Mouse (Mus musculus) stomach, adult 2 months (tissue): ENCODE results near the gene Krt18. TPM values are rescaled to one million over a fixed set of nuclear protein-coding genes. Genes with fewer than 3 reads are reported as not detected.

Experiments used
- polyA plus RNA-seq: library from polyadenylated mRNA; depleted of rRNA; stranded (reverse); fragments of >200 nt; gene quantifications from 2 replicates; pipeline ENCODE4 v1.2.3, GENCODE M21; 2012; rRNA removed

The Krt18 gene
- 248 and 336 TPM in 2 replicates for polyA plus RNA-seq

GRCm38 (mm10) chr15:102028040-102028439, at the start of gene Krt18:
TSS of gene Krt18 (plus strand) at chr15:102028180.

GRCm38 (mm10) chr15:102004189-102004588, 23.8 kb upstream of the Krt18 start, which contains the start of gene Krt8:
TSS of gene Krt8 (minus strand) at chr15:102004482.

GRCm38 (mm10) chr15:102073559-102074069, 45.6 kb downstream of the Krt18 start, which contains the start of gene Eif4b:
TSS of gene Eif4b (plus strand) at chr15:102073773.

Other genes starting within 250 kb of the Krt18 start
- gene Krt72, start 241.7 kb upstream of the Krt18 start, polyA plus RNA-seq: not detected in 2 replicates
- not detected in 2 replicates for gene Krt73, start 225.8 kb upstream of the Krt18 start, polyA plus RNA-seq
- not detected in 2 replicates for gene Krt2, start 210.0 kb upstream of the Krt18 start, polyA plus RNA-seq
- gene Krt1, start 177.4 kb upstream of the Krt18 start, polyA plus RNA-seq: 315 and 333 TPM in 2 replicates
- gene Krt77, start 158.5 kb upstream of the Krt18 start, polyA plus RNA-seq: 0.04 and 0.05 TPM in 2 replicates
- 0.50 and 0.67 TPM in 2 replicates for gene Krt76, start 135.3 kb upstream of the Krt18 start, polyA plus RNA-seq
- gene Krt4, start 103.4 kb upstream of the Krt18 start, polyA plus RNA-seq: 456 and 601 TPM in 2 replicates
- gene Krt79, start 87.9 kb upstream of the Krt18 start, polyA plus RNA-seq: 3.8 and 3.9 TPM in 2 replicates
- gene Krt78, start 73.9 kb upstream of the Krt18 start, polyA plus RNA-seq: 11.4 and 15.9 TPM in 2 replicates
- gene Krt8, start 23.7 kb upstream of the Krt18 start, polyA plus RNA-seq: 1,182 and 1,269 TPM in 2 replicates
- 14.5 and 19.1 TPM in 2 replicates for gene Eif4b, start 45.6 kb downstream of the Krt18 start, polyA plus RNA-seq
- 67.8 and 68.1 TPM in 2 replicates for gene Tns2, start 72.2 kb downstream of the Krt18 start, polyA plus RNA-seq
- 31.6 and 32.7 TPM in 2 replicates for gene Spryd3, start 108.1 kb downstream of the Krt18 start, polyA plus RNA-seq
- 38.2 and 48.3 TPM in 2 replicates for gene Igfbp6, start 116.2 kb downstream of the Krt18 start, polyA plus RNA-seq
- gene Soat2, start 122.3 kb downstream of the Krt18 start, polyA plus RNA-seq: 8.3 and 10.1 TPM in 2 replicates
- 5.2 and 6.7 TPM in 2 replicates for gene Zfp740, start 175.1 kb downstream of the Krt18 start, polyA plus RNA-seq
- gene Csad, start 176.5 kb downstream of the Krt18 start, polyA plus RNA-seq: 16.5 and 23.7 TPM in 2 replicates
- 1.9 and 3.1 TPM in 2 replicates for gene Itgb7, start 203.8 kb downstream of the Krt18 start, polyA plus RNA-seq
- gene Rarg, start 229.3 kb downstream of the Krt18 start, polyA plus RNA-seq: 29.2 and 33.2 TPM in 2 replicates
- 0.06 TPM in 2 replicates for gene Gm9918, start 242.4 kb downstream of the Krt18 start, polyA plus RNA-seq